Mouse (Mus musculus) myocyte (in vitro differentiated cells): ENCODE measurements around the gene Prrc2c.

Experiments used
- CEBPB ChIP-seq: IDR thresholded peaks from 2 replicates; pipeline ENCODE4 v1.6.1; 2011; ENCODE audit warnings: mild to moderate bottlenecking, moderate library complexity; ENCODE audit not compliant: poor library complexity, insufficient read depth, severe bottlenecking
- E2F4 ChIP-seq: IDR thresholded peaks from one replicate; pipeline ENCODE4 v1.6.1; 2011; ENCODE audit warnings: mild to moderate bottlenecking, control low read depth, moderate library complexity; ENCODE audit not compliant: insufficient read depth
- MAX ChIP-seq: IDR thresholded peaks from one replicate; pipeline ENCODE4 v1.6.1; 2011; ENCODE audit warnings: low read depth, mild to moderate bottlenecking, control low read depth
- MYOG ChIP-seq, 3 experiments: IDR thresholded peaks; one replicate each; pipeline ENCODE4 v1.6.1; 2011; ENCODE audit warnings: control low read depth in 2 of 3, low read depth in 2 of 3, mild to moderate bottlenecking in 2 of 3; ENCODE audit not compliant: insufficient read length in 2 of 3, control insufficient read depth in 1 of 3, insufficient read depth in 1 of 3
- POLR2A ChIP-seq: IDR thresholded peaks from one replicate; pipeline ENCODE4 v1.6.1; 2011; ENCODE audit warnings: low read depth, mild to moderate bottlenecking, control low read depth, moderate library complexity; ENCODE audit not compliant: insufficient read length
- POLR2AphosphoS2 ChIP-seq: IDR thresholded peaks from one replicate; pipeline ENCODE4 v1.6.1; 2011; ENCODE audit warnings: low read depth, control low read depth; ENCODE audit not compliant: insufficient read length
- REST ChIP-seq: IDR thresholded peaks from one replicate; pipeline ENCODE4 v1.6.1; 2011; ENCODE audit warnings: mild to moderate bottlenecking, control low read depth, moderate library complexity; ENCODE audit not compliant: insufficient read depth, insufficient read length
- TCF12 ChIP-seq: IDR thresholded peaks from one replicate; pipeline ENCODE4 v1.6.1; 2011; ENCODE audit warnings: mild to moderate bottlenecking, control low read depth; ENCODE audit not compliant: poor library complexity, insufficient read depth, severe bottlenecking
- TCF3 ChIP-seq: IDR thresholded peaks from one replicate; pipeline ENCODE4 v1.6.1; 2011; ENCODE audit warnings: low read depth, control low read depth; ENCODE audit not compliant: insufficient read length
- USF1 ChIP-seq: IDR thresholded peaks from one replicate; pipeline ENCODE4 v1.6.1; 2011; ENCODE audit warnings: low read depth, mild to moderate bottlenecking, control low read depth, moderate library complexity

DNA sequence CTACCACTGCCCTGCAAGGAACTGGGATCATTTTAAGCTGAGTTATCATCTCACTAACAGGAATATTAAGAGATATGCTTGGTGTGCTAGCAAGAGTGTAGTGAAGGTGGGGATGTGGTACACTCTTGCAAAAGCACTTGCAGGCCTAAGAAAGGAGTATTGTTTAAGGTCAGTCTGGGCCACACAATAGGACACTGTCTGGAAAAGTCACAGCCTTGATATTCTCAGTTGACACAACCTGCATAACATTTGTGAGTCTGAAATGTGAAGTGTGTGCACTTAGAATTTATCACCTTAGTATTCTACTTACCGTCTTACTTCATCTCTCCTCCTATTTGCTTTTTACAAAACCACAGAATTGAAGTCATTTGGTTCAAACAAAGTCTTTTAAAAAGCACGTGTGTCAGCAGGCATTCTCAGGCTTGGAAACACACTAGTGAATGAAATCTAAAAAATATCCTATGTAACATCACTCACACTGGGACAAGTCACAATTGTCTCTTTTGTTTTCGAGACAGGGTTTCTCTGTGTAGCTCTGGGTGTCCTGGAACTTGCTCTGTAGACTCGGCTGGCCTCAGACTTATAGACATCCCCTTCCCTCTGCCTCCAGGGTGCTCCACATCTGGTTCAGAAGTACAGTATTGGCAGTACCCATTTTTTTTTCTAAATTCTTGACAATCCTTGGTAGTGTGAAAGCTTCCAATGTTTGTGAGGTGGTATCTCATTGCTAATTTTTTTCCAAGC lies 31.4 kb upstream of the Prrc2c start:
- TF ChIP-seq TCF3 (no peak), POLR2A (no peak), E2F4 (no peak), CEBPB (no peak), MAX (no peak), MYOG (IDR thresholded peaks at IDR 0.05; ENCODE audit: control insufficient read depth in 1 of 3, insufficient read depth in 1 of 3, insufficient read length in 2 of 3, low read depth in 2 of 3) (no peak), POLR2AphosphoS2 (no peak), TCF12 (no peak), USF1 (no peak), REST (no peak)
